Mouse (Mus musculus) limb, embryonic 13.5 days (tissue): Measurements from ENCODE around the gene Hmces. TPM values are rescaled to one million over a fixed set of nuclear protein-coding genes. Genes with fewer than 3 reads are reported as not detected.

Experiments
- ATAC-seq: fragments of 200-750 bp; cut with Nextera tagmentation; 2 replicates; pipeline ENCODE4 v1.8.0; 2017; ENCODE audit warnings: low read depth, moderate number of reproducible peaks, moderate TSS enrichment; ENCODE audit not compliant: low FRiP score
- H3K27ac ChIP-seq: fragments of 300-500 bp; sonication (generic); 2 replicates; pipeline ENCODE4 v1.5.1; 2015; ENCODE audit warnings: inconsistent platforms, mild to moderate bottlenecking, moderate library complexity
- H3K27me3 ChIP-seq: fragments of 300-500 bp; sonication (generic); 2 replicates; pipeline ENCODE4 v1.6.1; 2015; ENCODE audit warnings: mild to moderate bottlenecking, inconsistent platforms
- H3K36me3 ChIP-seq: fragments of 300-500 bp; sonication (generic); 2 replicates; pipeline ENCODE4 v1.6.1; 2015; ENCODE audit warnings: inconsistent platforms, mild to moderate bottlenecking, moderate library complexity
- H3K4me1 ChIP-seq: fragments of 300-500 bp; sonication (generic); 2 replicates; pipeline ENCODE4 v1.6.1; 2015; ENCODE audit warnings: inconsistent platforms
- H3K4me2 ChIP-seq: fragments of 300-500 bp; sonication (generic); replicated peaks from 2 replicates; pipeline ENCODE4 v1.6.1; 2015; ENCODE audit warnings: inconsistent platforms, mild to moderate bottlenecking, moderate library complexity
- H3K4me3 ChIP-seq: fragments of 300-500 bp; sonication (generic); 2 replicates; pipeline ENCODE4 v1.5.1; 2015; ENCODE audit warnings: moderate library complexity, mild to moderate bottlenecking, inconsistent platforms
- H3K9ac ChIP-seq: fragments of 300-500 bp; sonication (generic); 2 replicates; pipeline ENCODE4 v1.6.1; 2015; ENCODE audit warnings: mild to moderate bottlenecking, inconsistent platforms
- H3K9me3 ChIP-seq: fragments of 300-500 bp; sonication (generic); 2 replicates; pipeline ENCODE4 v1.6.1; 2016; ENCODE audit warnings: inconsistent platforms
- WGBS: fragments of 180-500 bp; shearing (Covaris S2); methylation state at CpG from one replicate; pipeline ENCODE4 v1.1.7; 2015; 5-methylcytosine and 5-hydroxymethylcytosine counted together
- polyA plus RNA-seq: library from polyadenylated mRNA; unstranded; fragments of >200 nt; fragmentation: Nextera tagmentation; extraction: Ambion mirVana; gene quantifications from 2 replicates; pipeline ENCODE4 v1.2.1, GENCODE M21; 2015

Hmces gene
- polyA plus RNA-seq: 66.8 and 69.0 TPM in 2 replicates

- no peaks in the 10 kb centered on the region for H3K27me3 ChIP-seq
- peak within 1 kb of the TSS; percentile 89 for H3K4me2 ChIP-seq
- no peaks in the 10 kb centered on the region for H3K9me3 ChIP-seq
- peak within 1 kb of the TSS; percentile 92 for H3K27ac ChIP-seq
- H3K36me3 ChIP-seq: peaks cover 72% of the 10 kb centered on the region
- under 1% methylated on average over 62 of the region's 62 CpGs for WGBS
- peaks cover 12% of the 10 kb centered on the region for H3K4me1 ChIP-seq
- peak within 1 kb of the TSS; percentile 89 for H3K4me3 ChIP-seq
- ATAC-seq: peak; percentile 85
- H3K9ac ChIP-seq: peak within 1 kb of the TSS; percentile 93
These were observed at the start of gene Hmces for GRCm38 (mm10) chr6:87913661-87914325. Gene Hmces, plus strand, starts transcription at chr6:87913935.

DNA sequence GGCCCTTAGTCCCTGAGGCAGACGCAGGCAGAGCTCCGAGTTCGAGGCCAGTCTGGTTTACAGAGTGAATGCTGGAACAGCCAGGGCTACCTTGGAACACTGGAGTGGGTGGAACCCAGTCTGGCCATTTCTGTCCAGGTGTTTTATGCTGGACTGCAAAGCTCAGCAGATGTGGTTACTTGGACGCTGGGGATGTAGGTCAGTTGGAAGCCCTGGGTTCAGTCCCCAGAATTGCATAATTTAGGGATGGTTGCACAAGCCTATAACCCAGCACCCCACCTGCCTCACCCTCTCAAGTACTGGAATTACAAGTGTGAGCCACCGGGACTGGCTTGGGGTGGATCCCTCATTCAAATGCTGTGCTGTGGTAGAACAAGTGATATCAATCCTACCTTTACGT, 47.5 kb upstream of the Hmces start:
- Histone ChIP-seq H3K9ac (no peak overlapping the region), H3K36me3 (no peaks in the 10 kb centered on the region), H3K4me2 (no peak overlapping the region), H3K9me3 (no peaks in the 10 kb centered on the region), H3K27me3 (no peaks in the 10 kb centered on the region), H3K4me3 (no peak overlapping the region), H3K4me1 (no peaks in the 10 kb centered on the region), H3K27ac (no peak overlapping the region)
- WGBS: 80% methylated on average over 6 of the region's 6 CpGs
- no peak for ATAC-seq

DNA sequence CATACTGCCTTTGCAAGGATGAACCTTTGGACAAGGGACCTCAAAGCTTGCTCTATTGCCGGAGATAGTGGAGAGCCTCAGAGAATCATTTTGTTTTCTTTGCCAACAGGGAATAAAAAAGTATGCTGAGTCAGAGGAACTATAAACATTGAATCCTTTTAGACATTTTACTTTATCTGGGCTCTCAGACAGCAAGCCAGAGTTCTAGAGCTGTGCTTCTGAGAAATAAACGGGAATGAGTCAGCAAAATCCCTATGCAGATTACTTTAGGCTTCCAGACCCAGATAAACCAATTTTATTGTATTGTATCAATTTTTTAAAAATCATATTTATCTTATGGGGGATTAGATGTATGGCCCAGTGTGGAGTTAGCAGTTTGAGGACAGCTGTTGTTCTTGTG, 46.5 kb upstream of the Hmces start:
- 75% methylated on average over 2 of the region's 2 CpGs for WGBS
- ATAC-seq: no peak

DNA sequence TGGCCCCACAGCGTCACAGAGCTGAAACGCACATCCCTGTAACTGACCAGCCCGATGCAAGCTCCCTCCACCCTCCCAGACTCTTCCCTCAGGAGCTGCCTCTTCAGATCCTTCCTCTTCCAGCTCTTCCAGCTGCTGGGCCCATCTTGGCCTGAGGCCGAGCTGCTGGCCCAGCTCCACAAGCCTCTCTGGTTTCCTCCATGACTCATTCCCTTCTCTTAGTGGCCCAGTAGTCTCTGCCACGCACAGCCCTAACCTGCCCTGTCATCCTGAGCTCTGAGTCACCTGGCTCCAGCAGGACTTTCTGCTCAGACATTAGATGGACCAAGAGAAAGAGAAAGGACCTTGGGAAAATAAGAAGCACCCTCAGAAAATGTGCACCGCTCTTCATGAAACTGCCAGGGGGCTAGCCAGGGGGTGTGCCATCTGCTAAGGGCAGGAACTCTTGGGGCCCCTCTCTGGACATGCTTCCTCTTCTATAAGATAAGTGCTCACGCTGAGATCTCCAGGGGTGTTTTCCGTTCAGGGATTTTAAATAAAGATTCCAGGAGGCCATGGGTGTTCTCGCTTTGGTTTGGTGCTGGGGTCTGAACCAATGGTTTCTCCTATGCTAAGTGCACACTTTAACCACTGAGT, 44.7 kb upstream of the Hmces start:
- ATAC-seq: no peak
- Histone ChIP-seq H3K36me3 (no peaks in the 10 kb centered on the region), H3K27me3 (no peaks in the 10 kb centered on the region), H3K27ac (no peak overlapping the region), H3K4me2 (no peak overlapping the region), H3K4me1 (no peaks in the 10 kb centered on the region), H3K4me3 (no peak overlapping the region), H3K9me3 (no peaks in the 10 kb centered on the region), H3K9ac (no peak overlapping the region)
- 80% methylated on average over 9 of the region's 9 CpGs for WGBS

More for the DNA sequence above, 46.5 kb upstream of the Hmces start:
- Histone ChIP-seq H3K4me3 (no peak overlapping the region), H3K9ac (no peak overlapping the region), H3K27me3 (no peaks in the 10 kb centered on the region), H3K36me3 (no peaks in the 10 kb centered on the region), H3K9me3 (no peaks in the 10 kb centered on the region), H3K27ac (no peak overlapping the region), H3K4me1 (no peaks in the 10 kb centered on the region), H3K4me2 (no peak overlapping the region)

DNA sequence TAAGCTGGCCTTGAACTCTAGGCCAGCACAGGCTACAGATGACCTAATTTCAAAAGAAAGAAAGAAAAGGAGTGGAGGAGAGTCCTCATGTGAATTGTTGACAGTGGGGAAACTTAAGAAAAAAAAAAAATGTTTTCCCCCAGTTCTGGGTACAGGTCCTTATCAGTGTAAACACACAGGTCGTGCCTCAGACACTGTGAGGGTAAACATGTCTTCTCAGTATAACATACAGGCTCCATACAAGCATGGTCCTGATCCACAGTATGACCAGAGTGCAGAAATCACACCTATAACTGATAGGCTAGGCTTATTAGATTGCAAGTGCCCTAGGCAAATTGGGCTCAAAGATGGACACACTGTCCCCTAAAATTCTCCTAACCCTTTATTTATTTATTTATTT, 43.3 kb upstream of the Hmces start:
- 85% methylated on average over 1 of the region's 1 CpGs for WGBS
- no peak overlapping the region for H3K27ac ChIP-seq
- H3K4me2 ChIP-seq: no peak overlapping the region

DNA sequence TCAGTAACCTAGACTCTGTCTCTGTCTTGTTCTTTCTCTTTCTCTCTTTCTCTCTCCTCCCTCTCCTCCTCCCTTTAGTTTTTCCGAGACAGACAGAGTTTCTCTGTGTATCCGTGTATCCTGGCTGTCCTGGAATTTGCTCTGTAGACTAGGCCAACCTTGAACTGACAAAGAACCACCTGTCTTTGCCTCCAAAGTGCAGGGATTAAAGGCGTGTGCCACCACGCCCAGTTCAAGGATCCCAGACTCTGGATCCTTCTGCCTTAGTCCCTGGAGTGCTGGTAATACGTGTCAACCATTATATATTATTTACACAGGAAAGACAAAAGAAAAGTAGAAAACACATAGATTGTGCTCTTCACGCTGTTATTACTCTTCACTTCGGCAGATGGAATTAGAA, 42.5 kb upstream of the Hmces start:
- Histone ChIP-seq H3K27ac (no peak overlapping the region), H3K4me1 (no peaks in the 10 kb centered on the region), H3K4me3 (no peak overlapping the region), H3K9ac (no peak overlapping the region), H3K36me3 (no peaks in the 10 kb centered on the region), H3K4me2 (no peak overlapping the region), H3K27me3 (no peaks in the 10 kb centered on the region), H3K9me3 (no peaks in the 10 kb centered on the region)
- WGBS: 88% methylated on average over 7 of the region's 7 CpGs
- ATAC-seq: no peak

More for the DNA sequence above, 43.3 kb upstream of the Hmces start:
- Histone ChIP-seq H3K9me3 (no peaks in the 10 kb centered on the region), H3K27me3 (no peaks in the 10 kb centered on the region), H3K36me3 (no peaks in the 10 kb centered on the region), H3K4me1 (no peaks in the 10 kb centered on the region), H3K4me3 (no peak overlapping the region), H3K9ac (no peak overlapping the region)
- ATAC-seq: no peak

DNA sequence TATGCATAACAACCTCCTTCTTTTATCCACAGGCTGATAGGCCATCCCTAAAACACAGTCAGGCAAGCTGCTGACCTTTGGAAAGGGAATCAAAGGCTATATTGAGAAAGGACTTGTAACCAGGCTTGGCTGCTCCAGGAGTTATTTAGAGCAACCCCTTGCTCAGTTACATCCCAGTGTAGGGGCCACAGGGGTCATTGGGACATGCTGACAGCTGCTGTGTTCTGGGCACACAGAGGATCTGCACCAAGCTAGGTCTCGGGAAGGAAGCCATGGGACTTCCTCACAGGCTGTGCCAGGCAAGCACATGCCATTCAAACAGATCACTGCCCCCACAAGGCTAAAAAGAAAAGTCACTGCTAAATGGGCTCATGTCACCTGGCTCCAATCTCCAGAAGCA, 40.6 kb upstream of the Hmces start:
- Histone ChIP-seq H3K9ac (no peak overlapping the region), H3K9me3 (no peaks in the 10 kb centered on the region), H3K27ac (no peak overlapping the region), H3K4me3 (no peak overlapping the region), H3K36me3 (no peaks in the 10 kb centered on the region), H3K27me3 (no peaks in the 10 kb centered on the region), H3K4me1 (no peaks in the 10 kb centered on the region), H3K4me2 (no peak overlapping the region)
- 54% methylated on average over 1 of the region's 1 CpGs for WGBS
- no peak for ATAC-seq

- WGBS: 82% methylated on average over 2 of the region's 2 CpGs
These were observed 39.8 kb upstream of the Hmces start for GRCm38 (mm10) chr6:87873963-87874362.

GRCm38 (mm10) chr6:87875083-87875482, 38.7 kb upstream of the Hmces start:
- no peak overlapping the region for H3K4me3 ChIP-seq
- H3K9me3 ChIP-seq: no peaks in the 10 kb centered on the region
- no peaks in the 10 kb centered on the region for H3K27me3 ChIP-seq
- no peak for ATAC-seq
- no peaks in the 10 kb centered on the region for H3K36me3 ChIP-seq
- no peak overlapping the region for H3K9ac ChIP-seq
- no peak overlapping the region for H3K4me2 ChIP-seq
- 65% methylated on average over 1 of the region's 1 CpGs for WGBS
- H3K27ac ChIP-seq: no peak overlapping the region
- no peaks in the 10 kb centered on the region for H3K4me1 ChIP-seq

More at GRCm38 (mm10) chr6:87873963-87874362, 39.8 kb upstream of the Hmces start:
- no peak overlapping the region for H3K27ac ChIP-seq
- no peaks in the 10 kb centered on the region for H3K4me1 ChIP-seq
- no peak for ATAC-seq
- no peaks in the 10 kb centered on the region for H3K9me3 ChIP-seq
- H3K4me3 ChIP-seq: no peak overlapping the region
- H3K4me2 ChIP-seq: no peak overlapping the region
- no peaks in the 10 kb centered on the region for H3K27me3 ChIP-seq
- H3K36me3 ChIP-seq: no peaks in the 10 kb centered on the region
- no peak overlapping the region for H3K9ac ChIP-seq

DNA sequence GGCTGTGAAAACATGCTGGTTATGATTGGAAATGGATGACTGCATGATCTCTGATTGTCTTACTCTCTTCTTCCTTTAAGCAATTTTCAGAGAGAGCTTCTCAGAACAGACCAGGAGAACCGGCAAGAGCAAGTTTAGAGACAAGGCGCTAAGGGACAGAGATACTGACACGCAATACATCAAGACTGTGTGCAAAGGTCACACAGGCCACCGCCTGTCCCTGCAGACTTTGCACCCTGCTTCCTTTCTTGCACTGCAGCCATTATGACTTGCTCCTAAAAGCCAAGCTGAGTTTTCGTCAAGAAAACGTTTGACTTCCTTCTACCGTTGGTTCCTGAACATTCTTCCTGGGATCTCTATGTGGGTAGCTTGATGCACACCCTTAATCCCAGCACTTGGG, 38.2 kb upstream of the Hmces start:
- H3K27ac ChIP-seq: no peak overlapping the region
- H3K9me3 ChIP-seq: no peaks in the 10 kb centered on the region
- ATAC-seq: no peak
- 83% methylated on average over 7 of the region's 7 CpGs for WGBS
- no peak overlapping the region for H3K9ac ChIP-seq
- no peaks in the 10 kb centered on the region for H3K36me3 ChIP-seq
- no peak overlapping the region for H3K4me2 ChIP-seq
- no peak overlapping the region for H3K4me3 ChIP-seq
- H3K27me3 ChIP-seq: no peaks in the 10 kb centered on the region
- no peaks in the 10 kb centered on the region for H3K4me1 ChIP-seq

GRCm38 (mm10) chr6:87876068-87876643, 37.6 kb upstream of the Hmces start:
- H3K9me3 ChIP-seq: no peaks in the 10 kb centered on the region
- no peak overlapping the region for H3K4me3 ChIP-seq
- WGBS: 67% methylated on average over 13 of the region's 13 CpGs
- no peaks in the 10 kb centered on the region for H3K36me3 ChIP-seq
- no peak overlapping the region for H3K4me2 ChIP-seq
- H3K27me3 ChIP-seq: no peaks in the 10 kb centered on the region
- no peak for ATAC-seq
- no peaks in the 10 kb centered on the region for H3K4me1 ChIP-seq
- no peak overlapping the region for H3K27ac ChIP-seq
- H3K9ac ChIP-seq: no peak overlapping the region

GRCm38 (mm10) chr6:87879010-87879409, 34.7 kb upstream of the Hmces start:
- ATAC-seq: no peak
- Histone ChIP-seq H3K4me1 (no peaks in the 10 kb centered on the region), H3K4me2 (no peak overlapping the region), H3K27me3 (no peaks in the 10 kb centered on the region), H3K9me3 (no peaks in the 10 kb centered on the region), H3K4me3 (no peak overlapping the region), H3K9ac (no peak overlapping the region), H3K27ac (no peak overlapping the region), H3K36me3 (no peaks in the 10 kb centered on the region)
- WGBS: 32% methylated on average over 4 of the region's 4 CpGs
